Mouse (Mus musculus) hindbrain, embryonic 14.5 days (tissue): ENCODE measurements at regions not wholly inside any gene's neighbourhood (a gene's known extent, or its start where the extent isn't known, plus 50 kb on each side); places are given as distances from the start of the nearest gene placed in this dataset.

ENCODE experiments used
- ATAC-seq: fragments of 200-750 bp; cut with Nextera tagmentation; 2 replicates; pipeline ENCODE4 v1.8.0; 2017; ENCODE audit warnings: moderate number of reproducible peaks, mild to moderate bottlenecking, moderate TSS enrichment, moderate library complexity; ENCODE audit not compliant: low FRiP score
- DNase-seq: peaks from one replicate; pipeline ENCODE4 v3.0.0-alpha.2; 2015; ENCODE audit warnings: low spot score
- H3K27ac ChIP-seq: fragments of 300-500 bp; sonication (generic); 2 replicates; pipeline ENCODE4 v1.5.1; 2014; ENCODE audit warnings: mild to moderate bottlenecking, moderate library complexity
- H3K27me3 ChIP-seq: fragments of 300-500 bp; sonication (generic); 2 replicates; pipeline ENCODE4 v1.6.1; 2014; ENCODE audit warnings: mild to moderate bottlenecking, low read length, mixed read lengths; ENCODE audit not compliant: control insufficient read depth, insufficient read depth
- H3K36me3 ChIP-seq: fragments of 300-500 bp; sonication (generic); replicated peaks from 2 replicates; pipeline ENCODE4 v1.6.1; 2014; ENCODE audit not compliant: control insufficient read depth, insufficient read depth
- H3K4me1 ChIP-seq: fragments of 300-500 bp; sonication (generic); replicated peaks from 2 replicates; pipeline ENCODE4 v1.6.1; 2014; ENCODE audit warnings: antibody characterized with exemption, low read length, mixed read lengths; ENCODE audit not compliant: control insufficient read depth, insufficient read depth
- H3K4me2 ChIP-seq: fragments of 300-500 bp; sonication (generic); replicated peaks from 2 replicates; pipeline ENCODE4 v1.6.1; 2014; ENCODE audit warnings: mild to moderate bottlenecking, moderate library complexity
- H3K4me3 ChIP-seq: fragments of 300-500 bp; sonication (generic); replicated peaks from 2 replicates; pipeline ENCODE4 v1.5.1; 2014; ENCODE audit warnings: mild to moderate bottlenecking, low read length
- H3K9ac ChIP-seq: fragments of 300-500 bp; sonication (generic); 2 replicates; pipeline ENCODE4 v1.6.1; 2014
- H3K9me3 ChIP-seq: fragments of 300-500 bp; sonication (generic); 2 replicates; pipeline ENCODE4 v1.6.1; 2016; ENCODE audit warnings: low read length; ENCODE audit not compliant: control insufficient read depth
- WGBS: fragments of 180-500 bp; shearing (Covaris S2); extraction: QIAGEN DNeasy Blood & Tissue Kit; methylation state at CpG from one replicate; pipeline ENCODE4 v1.1.7; 2014; 5-methylcytosine and 5-hydroxymethylcytosine counted together

- ATAC-seq: no peak
- Histone ChIP-seq H3K9me3 (peaks cover 7% of the 10 kb centered on the region; the same call in 1 of the 2 replicates), H3K27ac (no peak overlapping the region), H3K36me3 (no peaks in the 10 kb centered on the region), H3K4me3 (no peak overlapping the region), H3K4me2 (no peak overlapping the region), H3K9ac (no peak overlapping the region), H3K4me1 (no peaks in the 10 kb centered on the region), H3K27me3 (no peaks in the 10 kb centered on the region; the same call in 1 of the 2 replicates)
- no peak for DNase-seq
- WGBS: 90% methylated on average over 7 of the region's 7 CpGs
Observed at GRCm38 (mm10) chr17:45235401-45235800, 198.1 kb downstream of the Cdc5l start.

GRCm38 (mm10) chr17:45232874-45233273 lies 200.7 kb downstream of the Cdc5l start:
- WGBS: 64% methylated on average over 5 of the region's 5 CpGs
- peaks cover 7% of the 10 kb centered on the region; the same call in 1 of the 2 replicates for H3K9me3 ChIP-seq
- H3K4me2 ChIP-seq: no peak overlapping the region
- ATAC-seq: no peak
- no peak overlapping the region for H3K4me3 ChIP-seq
- H3K27ac ChIP-seq: no peak overlapping the region
- H3K36me3 ChIP-seq: no peaks in the 10 kb centered on the region
- no peak for DNase-seq
- no peaks in the 10 kb centered on the region; the same call in 1 of the 2 replicates for H3K27me3 ChIP-seq
- H3K9ac ChIP-seq: no peak overlapping the region
- no peaks in the 10 kb centered on the region for H3K4me1 ChIP-seq

- Histone ChIP-seq H3K4me3 (no peak overlapping the region), H3K36me3 (no peaks in the 10 kb centered on the region), H3K9ac (no peak overlapping the region), H3K4me2 (no peak overlapping the region), H3K27me3 (no peaks in the 10 kb centered on the region; the same call in 1 of the 2 replicates), H3K27ac (no peak overlapping the region), H3K4me1 (0 out of 2 replicates have a peak, but pooled peaks cover 3% of the 10 kb centered on the region), H3K9me3 (no peaks in the 10 kb centered on the region)
- DNase-seq (no peak), ATAC-seq (no peak)
- 18% methylated on average over 1 of the region's 1 CpGs for whole genome bisulfite sequencing
Observed at GRCm38 (mm10) chr17:45227190-45227589, 206.3 kb downstream of the Cdc5l start.

- H3K27ac ChIP-seq: no peak overlapping the region
- no peaks in the 10 kb centered on the region for H3K9me3 ChIP-seq
- WGBS: 43% methylated on average over 6 of the region's 6 CpGs
- no peak for ATAC-seq
- no peak for DNase-seq
- H3K4me1 ChIP-seq: 0 out of 2 replicates have a peak, but pooled peaks cover 3% of the 10 kb centered on the region
- H3K4me3 ChIP-seq: no peak overlapping the region
- H3K36me3 ChIP-seq: no peaks in the 10 kb centered on the region
- no peaks in the 10 kb centered on the region; the same call in 1 of the 2 replicates for H3K27me3 ChIP-seq
- H3K4me2 ChIP-seq: no peak overlapping the region
- H3K9ac ChIP-seq: no peak overlapping the region
Observed at GRCm38 (mm10) chr17:45226486-45226885, 207.1 kb downstream of the Cdc5l start.

- no peak overlapping the region for H3K4me2 ChIP-seq
- no peaks in the 10 kb centered on the region for H3K4me1 ChIP-seq
- H3K36me3 ChIP-seq: no peaks in the 10 kb centered on the region
- no peak overlapping the region for H3K9ac ChIP-seq
- no peaks in the 10 kb centered on the region for H3K27me3 ChIP-seq
- no peak for ATAC-seq
- 59% methylated on average over 10 of the region's 10 CpGs for WGBS
- H3K4me3 ChIP-seq: no peak overlapping the region
- H3K9me3 ChIP-seq: no peaks in the 10 kb centered on the region
- no peak for DNase-seq
- no peak overlapping the region for H3K27ac ChIP-seq
Observed at GRCm38 (mm10) chr17:45221625-45222024, 211.9 kb downstream of the Cdc5l start.

- no peaks in the 10 kb centered on the region for H3K27me3 ChIP-seq
- 82% methylated on average over 5 of the region's 5 CpGs for WGBS
- no peak overlapping the region for H3K4me3 ChIP-seq
- no peak overlapping the region for H3K27ac ChIP-seq
- no peaks in the 10 kb centered on the region for H3K9me3 ChIP-seq
- no peak overlapping the region for H3K9ac ChIP-seq
- no peak overlapping the region for H3K4me2 ChIP-seq
- ATAC-seq (no peak), DNase-seq (no peak)
- no peaks in the 10 kb centered on the region for H3K36me3 ChIP-seq
- no peaks in the 10 kb centered on the region for H3K4me1 ChIP-seq
Observed at GRCm38 (mm10) chr17:45217126-45217525, 216.4 kb downstream of the Cdc5l start.

GRCm38 (mm10) chr17:45215067-45216049 lies 218.2 kb downstream of the Cdc5l start:
- H3K4me2 ChIP-seq: no peak overlapping the region
- no peak overlapping the region for H3K9ac ChIP-seq
- WGBS: 55% methylated on average over 15 of the region's 15 CpGs
- no peaks in the 10 kb centered on the region for H3K9me3 ChIP-seq
- H3K27ac ChIP-seq: no peak overlapping the region
- no peaks in the 10 kb centered on the region for H3K27me3 ChIP-seq
- no peak overlapping the region for H3K4me3 ChIP-seq
- no peaks in the 10 kb centered on the region for H3K36me3 ChIP-seq
- no peaks in the 10 kb centered on the region for H3K4me1 ChIP-seq
- DNase-seq (no peak), ATAC-seq (no peak)

GRCm38 (mm10) chr17:45210984-45211383 lies 222.6 kb downstream of the Cdc5l start:
- Histone ChIP-seq H3K27ac (no peak overlapping the region), H3K27me3 (no peaks in the 10 kb centered on the region), H3K4me2 (no peak overlapping the region), H3K9me3 (no peaks in the 10 kb centered on the region), H3K4me3 (no peak overlapping the region), H3K9ac (no peak overlapping the region), H3K36me3 (no peaks in the 10 kb centered on the region), H3K4me1 (peaks cover 6% of the 10 kb centered on the region; the same call in 1 of the 2 replicates)
- WGBS: 94% methylated on average over 2 of the region's 2 CpGs
- ATAC-seq (no peak), DNase-seq (no peak)

GRCm38 (mm10) chr17:45209387-45209663 lies 224.2 kb downstream of the Cdc5l start:
- 44% methylated on average over 3 of the region's 3 CpGs for WGBS
- peaks cover 6% of the 10 kb centered on the region; the same call in 1 of the 2 replicates for H3K4me1 ChIP-seq

More at GRCm38 (mm10) chr17:45209387-45209663, 224.2 kb downstream of the Cdc5l start:
- no peak overlapping the region for H3K4me2 ChIP-seq
- no peak for DNase-seq
- H3K4me3 ChIP-seq: no peak overlapping the region
- no peak overlapping the region for H3K27ac ChIP-seq
- H3K27me3 ChIP-seq: no peaks in the 10 kb centered on the region
- H3K36me3 ChIP-seq: no peaks in the 10 kb centered on the region
- no peak for ATAC-seq
- H3K9ac ChIP-seq: no peak overlapping the region
- H3K9me3 ChIP-seq: no peaks in the 10 kb centered on the region
